ENCODE assay signal across 8 mouse cellular contexts in genomic region chr15:62328920-62329319, GRCm38 (mm10).
DNase-seq lines count a peak whose midpoint lies in the region; ATAC-seq and TF ChIP-seq lines count a peak whose summit lies in the region.
"Had no signal": no experiment of that assay in that cellular context is flagged by ENCODE, and none has a peak within 500 bp of the region (broad histone marks: within the 10 kb centered on the region; RNA-seq: fewer than 3 reads in every experiment).

No protein-coding gene starts in this region.

- no peak for TF ChIP-seq EP300 in liver, embryonic 14.5 days (IDR thresholded peaks at IDR 0.05; ENCODE audit: low read depth)

- H3K36me3 ChIP-seq in midbrain, embryonic 14.5 days (ENCODE audit: control insufficient read depth, insufficient read depth, low read length), result no peaks in the 10 kb centered on the region
- H3K36me3 ChIP-seq in midbrain, embryonic 13.5 days, result no peaks in the 10 kb centered on the region
- no peaks in the 10 kb centered on the region for H3K36me3 ChIP-seq in liver, embryonic 14.5 days (replicated peaks; ENCODE audit: control insufficient read depth, insufficient read depth, low read depth)
- H3K36me3 ChIP-seq: neural tube, embryonic 13.5 days had no signal

- H3K9me3 ChIP-seq in midbrain, embryonic 14.5 days (ENCODE audit: control insufficient read depth, low read length), result no peaks in the 10 kb centered on the region
- H3K9me3 ChIP-seq in midbrain, embryonic 13.5 days, result no peaks in the 10 kb centered on the region
- H3K9me3 ChIP-seq in liver, embryonic 14.5 days (ENCODE audit: control insufficient read depth, low read length), result no peaks in the 10 kb centered on the region
- H3K9me3 ChIP-seq: neural tube, embryonic 13.5 days had no signal

- no peak overlapping the region for H3K4me2 ChIP-seq in midbrain, embryonic 14.5 days (ENCODE audit: low read length)
- H3K4me2 ChIP-seq in midbrain, embryonic 13.5 days (replicated peaks), result no peak overlapping the region
- H3K4me2 ChIP-seq in liver, embryonic 14.5 days (ENCODE audit: low read depth), result peak overlapping the region; percentile 58
- H3K4me2 ChIP-seq: neural tube, embryonic 13.5 days had no signal

- 45% methylated on average over 3 of the region's 3 CpGs for WGBS in midbrain, embryonic 14.5 days
- 34% methylated on average over 3 of the region's 3 CpGs for WGBS in midbrain, embryonic 13.5 days
- 5% methylated on average over 3 of the region's 3 CpGs for WGBS in liver, embryonic 14.5 days (ENCODE audit: insufficient replicate concordance)

- no peak overlapping the region for H3K4me3 ChIP-seq in midbrain, embryonic 14.5 days (replicated peaks; ENCODE audit: low read depth, low read length)
- no peak overlapping the region for H3K4me3 ChIP-seq in midbrain, embryonic 13.5 days (replicated peaks)
- no peak overlapping the region; a peak in 1 of 4 replicates for H3K4me3 ChIP-seq in liver, embryonic 14.5 days (ENCODE audit: insufficient read depth in 1 of 2, low read depth in 2 of 2, low read length in 2 of 2)
- H3K4me3 ChIP-seq: neural tube, embryonic 13.5 days had no signal

- TF ChIP-seq CTCF in liver, embryonic 14.5 days (IDR thresholded peaks at IDR 0.05; ENCODE audit: low read depth), result no peak

- no peak for ATAC-seq in midbrain, embryonic 14.5 days (ENCODE audit: low FRiP score, low TSS enrichment)
- no peak for ATAC-seq in midbrain, embryonic 13.5 days
- ATAC-seq in liver, embryonic 14.5 days (ENCODE audit: insufficient read depth), result peak; percentile 33; the same call in 1 of the 2 replicates

- DNase-seq in midbrain, embryonic 14.5 days, result peak; percentile 57
- DNase-seq in adrenal gland, postnatal 10 days, result peak; percentile 23
- DNase-seq in frontal cortex, adult 2 months (ENCODE audit: extremely low spot score in 1 of 2, low spot score in 1 of 2), result peak; percentile 4 to 53
- peak in 1 of 3 experiments; percentile 11 for DNase-seq in liver, embryonic 14.5 days (ENCODE audit: low read depth in 3 of 3, low spot score in 3 of 3)
- no peak for DNase-seq in cerebellum, postnatal 25 days
- DNase-seq in urinary bladder, postnatal 10 days (ENCODE audit: low spot score), result no peak

- H3K4me1 ChIP-seq in midbrain, embryonic 14.5 days (ENCODE audit: control insufficient read depth, insufficient read depth, low read length), result no peaks in the 10 kb centered on the region
- peaks cover 3% of the 10 kb centered on the region; the same call in 1 of the 2 replicates for H3K4me1 ChIP-seq in midbrain, embryonic 13.5 days (replicated peaks)
- H3K4me1 ChIP-seq in liver, embryonic 14.5 days (replicated peaks; ENCODE audit: control insufficient read depth in 2 of 2, insufficient read depth in 2 of 2, low read length in 1 of 2), result peaks cover 13 to 21% of the 10 kb centered on the region in 2 experiments

- H3K27ac ChIP-seq in midbrain, embryonic 14.5 days (replicated peaks; ENCODE audit: low read depth, low read length), result no peak overlapping the region
- no peak overlapping the region for H3K27ac ChIP-seq in midbrain, embryonic 13.5 days
- no peak overlapping the region; the same call in 1 of the 2 replicates for H3K27ac ChIP-seq in liver, embryonic 14.5 days
- H3K27ac ChIP-seq: neural tube, embryonic 13.5 days had no signal

- no peak overlapping the region for H3K9ac ChIP-seq in midbrain, embryonic 14.5 days (replicated peaks; ENCODE audit: low read length)
- no peak overlapping the region for H3K9ac ChIP-seq in midbrain, embryonic 13.5 days (replicated peaks)
- peak overlapping the region; percentile 31; the same call in 1 of the 2 replicates for H3K9ac ChIP-seq in liver, embryonic 14.5 days (replicated peaks)
- H3K9ac ChIP-seq: neural tube, embryonic 13.5 days had no signal

- no peaks in the 10 kb centered on the region for H3K27me3 ChIP-seq in midbrain, embryonic 14.5 days (ENCODE audit: control insufficient read depth, insufficient read depth, low read length)
- no peaks in the 10 kb centered on the region for H3K27me3 ChIP-seq in midbrain, embryonic 13.5 days
- H3K27me3 ChIP-seq in liver, embryonic 14.5 days (ENCODE audit: control insufficient read depth, insufficient read depth, low read length), result no peaks in the 10 kb centered on the region; the same call in 1 of the 2 replicates
- H3K27me3 ChIP-seq: neural tube, embryonic 13.5 days had no signal

Comparison
In these comparisons a context has a peak if more than half of its experiments do, and no peak if none do; other contexts are left out.
1. DNase-seq: peak in midbrain, embryonic 14.5 days (single experiment), adrenal gland, postnatal 10 days (single experiment) and frontal cortex, adult 2 months (2 of 2); none in cerebellum, postnatal 25 days (0 of 2) and urinary bladder, postnatal 10 days (single experiment).